Mouse (Mus musculus): ENCODE results near the gene Ankrd42.

DNA sequence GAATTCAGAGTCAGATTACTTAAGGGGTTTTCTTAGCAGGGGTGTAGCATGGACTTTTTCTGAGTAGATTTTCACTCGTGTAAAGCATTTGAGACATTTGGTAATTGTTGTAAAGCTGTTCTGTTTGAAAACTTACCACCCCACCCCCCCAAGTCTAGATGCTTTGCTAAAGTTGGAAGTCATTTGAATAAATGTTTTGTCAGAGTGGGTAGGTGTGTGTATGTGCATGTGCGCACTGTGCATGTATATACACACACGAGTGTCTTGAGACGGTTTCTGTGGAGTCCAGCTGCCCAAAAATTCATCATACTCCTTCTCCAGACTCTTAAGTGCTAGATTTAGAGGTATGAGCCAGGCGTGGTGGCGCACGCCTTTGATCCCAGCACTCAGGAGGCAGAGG is 53.4 kb downstream of the Ankrd42 start:
- no peak for TF ChIP-seq POLR2A (IDR thresholded peaks at IDR 0.05; ENCODE audit: borderline replicate concordance, low read depth, low read length)
- no peak for TF ChIP-seq CTCF (IDR thresholded peaks at IDR 0.05; ENCODE audit: low read depth, low read length)
